Mouse (Mus musculus) layer of hippocampus, adult 2 months (tissue): Measurements from ENCODE around the gene Gm44511. TPM values are rescaled to one million over a fixed set of nuclear protein-coding genes. Genes with fewer than 3 reads are reported as not detected.
"Not testable (repeated sequence)": the region's sequence is repeated elsewhere in the genome, so short reads cannot be mapped to it uniquely, and the experiment has no call there.

Experiments
- DNase-seq, 2 experiments: peaks; one replicate each; pipeline ENCODE4 v3.0.0; 2022; ENCODE audit warnings: low spot score in 2 of 2
- H3K27ac ChIP-seq: fragments of 200-600 bp; 2 replicates; pipeline ENCODE4 v1.8.1; 2022
- H3K4me3 ChIP-seq: fragments of 200-600 bp; 2 replicates; pipeline ENCODE4 v1.8.1; 2022; ENCODE audit warnings: mild to moderate bottlenecking
- CTCF ChIP-seq: fragments of 200-600 bp; conservative IDR thresholded peaks from 2 replicates; pipeline ENCODE4 v1.8.1; 2022; ENCODE audit warnings: antibody characterized with exemption, mild to moderate bottlenecking, moderate library complexity
- total RNA-seq, 2 experiments: library from RNA; stranded (reverse); gene quantifications; 2 replicates each; pipeline ENCODE4 v1.2.3; 2021

The Gm44511 gene
- total RNA-seq, 2 experiments from 2014 or later = not detected

DNA sequence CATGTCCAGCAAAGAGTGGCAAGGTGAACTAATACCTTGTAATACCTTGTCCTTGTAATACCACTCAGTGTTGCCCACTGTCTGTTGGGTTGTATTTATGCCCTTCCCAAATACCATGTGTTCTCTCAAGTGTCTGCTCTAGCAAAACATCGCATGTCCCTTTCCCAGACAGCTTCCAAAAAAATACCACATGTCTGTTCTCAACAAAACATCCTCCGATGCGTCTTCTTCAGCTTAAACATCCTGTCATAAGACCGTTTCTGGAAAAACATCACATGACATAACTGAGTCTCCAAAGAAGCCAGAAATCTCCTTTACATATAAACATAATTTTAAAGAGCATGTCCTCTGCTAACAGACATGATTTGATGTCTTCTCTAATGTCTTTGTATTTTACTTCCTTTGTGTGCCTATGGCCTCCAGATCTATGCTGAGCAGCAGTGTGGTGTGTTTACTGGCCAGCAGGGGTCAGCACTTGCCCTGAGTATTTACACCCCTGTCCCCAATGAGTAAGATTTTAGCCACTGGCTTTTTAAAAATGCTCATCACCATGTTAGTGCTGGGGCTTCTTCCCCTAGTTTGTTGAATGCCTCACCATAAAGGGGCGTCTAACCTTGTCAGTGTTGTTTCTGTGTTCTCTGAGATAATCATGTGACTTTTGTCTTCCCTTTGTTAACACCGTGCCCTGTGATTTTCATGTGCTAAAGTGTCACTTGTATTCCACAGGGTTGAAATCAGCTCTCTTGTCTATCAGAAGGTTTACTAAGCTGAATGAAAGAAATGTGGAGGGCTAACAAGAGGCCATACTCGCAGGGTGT, 21.1 kb downstream of the Gm44511 start:
- peak; percentile 25 for DNase-seq
- TF ChIP-seq CTCF = peak; percentile 76

DNA sequence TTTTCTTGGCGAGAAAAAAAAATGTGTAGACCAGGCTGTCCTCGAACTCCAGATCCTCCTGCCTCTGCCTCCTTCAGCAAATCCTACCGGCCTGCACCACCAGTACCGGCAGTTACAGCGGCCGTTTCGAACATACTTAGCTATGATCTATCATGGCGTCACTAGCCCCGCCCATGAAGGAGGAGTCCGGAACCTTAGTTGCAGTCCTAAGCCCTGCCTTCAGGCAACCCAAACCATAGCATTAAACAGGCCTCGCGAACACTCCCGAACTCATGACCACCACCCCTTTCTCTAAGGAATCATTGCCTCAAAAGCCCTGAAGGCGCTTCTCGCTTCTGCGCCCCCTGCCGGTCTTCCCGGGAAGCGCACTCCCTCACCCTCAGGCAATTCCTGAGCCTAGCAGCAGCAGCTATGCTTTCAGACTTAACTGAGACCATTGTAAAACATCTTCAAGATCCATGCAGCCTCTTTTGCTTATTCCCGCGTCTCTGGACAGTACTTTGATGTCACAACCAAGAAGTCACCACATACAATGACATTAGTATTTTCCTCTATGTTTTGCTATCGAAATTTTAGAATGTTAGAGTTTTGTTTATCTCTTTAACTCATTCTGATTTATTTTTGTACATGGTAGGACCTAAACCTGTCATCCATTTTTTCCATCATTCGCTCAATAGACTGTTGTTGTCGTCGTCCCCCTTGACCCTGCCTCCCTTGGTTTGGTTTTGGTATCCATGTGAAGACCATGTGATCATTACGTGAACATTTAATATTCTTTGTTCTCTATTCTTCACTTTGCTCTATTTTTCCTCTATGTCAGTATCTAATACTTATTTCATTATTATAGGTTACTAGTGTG, 22.9 kb downstream of the Gm44511 start:
- peak; percentile 96 to 98 for DNase-seq
- Histone ChIP-seq H3K4me3 (peak overlapping the region; percentile 48), H3K27ac (peak overlapping the region; percentile 24; the same call in 1 of the 2 replicates)
- TF ChIP-seq CTCF = peak; percentile 97

More for the DNA sequence above, 21.1 kb downstream of the Gm44511 start:
- not testable (repeated sequence) for H3K4me3 ChIP-seq, H3K27ac ChIP-seq

DNA sequence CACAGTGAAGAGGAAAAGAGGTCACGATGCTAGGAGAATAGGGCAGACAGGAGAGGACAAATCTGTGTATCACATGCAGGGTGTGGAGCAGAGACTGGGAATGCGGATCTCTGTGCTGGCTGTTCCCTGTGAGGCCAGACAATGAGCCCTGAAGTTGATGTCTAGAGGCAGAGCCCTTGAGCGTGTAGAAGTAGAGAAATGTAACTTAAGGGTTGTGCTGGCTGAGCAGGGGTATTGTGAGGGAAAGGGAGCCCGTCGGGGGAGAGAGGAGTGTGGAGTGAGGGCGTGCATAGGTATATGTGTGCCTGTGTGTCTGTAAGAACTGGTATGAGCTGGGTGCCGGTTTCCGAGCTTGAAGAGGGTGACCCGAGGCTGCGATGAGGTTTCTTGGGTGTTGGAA, 23.6 kb downstream of the Gm44511 start:
- TF ChIP-seq CTCF = no peak
- peak; percentile 33 to 47 for DNase-seq
- Histone ChIP-seq H3K27ac (peak overlapping the region; percentile 73), H3K4me3 (peak overlapping the region; percentile 48)

DNA sequence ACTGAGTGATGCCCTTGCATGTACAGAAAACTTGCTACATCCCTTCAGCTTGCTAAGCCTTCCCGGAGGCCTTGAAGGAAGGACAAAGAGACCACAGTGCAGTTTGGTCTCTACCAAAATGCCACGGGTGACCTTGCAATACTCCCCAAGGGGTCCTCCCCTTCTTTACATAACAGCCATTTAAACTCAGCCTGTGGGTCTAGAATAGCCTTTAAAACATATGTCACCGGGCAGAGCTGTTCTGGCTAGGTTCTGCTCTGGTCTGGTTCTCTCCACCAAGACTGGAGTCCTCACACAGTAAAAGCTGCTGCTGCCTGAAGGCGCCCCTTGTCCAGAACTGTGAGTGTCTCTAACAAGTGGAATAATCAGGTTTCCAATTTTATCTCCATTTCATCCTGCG, 25.4 kb downstream of the Gm44511 start:
- H3K27ac ChIP-seq, H3K4me3 ChIP-seq, DNase-seq: not testable (repeated sequence)

DNA sequence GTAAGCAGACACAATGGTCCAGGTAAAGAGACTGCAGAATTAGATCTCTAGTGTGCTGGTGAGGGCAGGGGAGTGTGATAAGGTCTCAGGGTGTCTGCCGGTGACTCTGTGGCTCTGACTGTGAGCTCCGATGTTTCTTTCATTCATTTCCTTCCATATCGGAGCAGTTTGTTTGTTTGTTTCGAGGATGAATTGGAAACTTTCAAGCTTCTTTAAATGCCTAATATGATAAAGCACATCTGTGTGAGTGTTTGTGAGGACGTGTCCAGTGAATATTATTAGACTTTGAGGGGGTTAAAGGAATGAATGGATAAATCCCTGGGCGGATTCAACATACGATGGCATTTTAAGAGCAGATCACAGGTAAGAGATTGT, 26.2 kb downstream of the Gm44511 start:
- Histone ChIP-seq H3K27ac (no peak overlapping the region; the same call in 1 of the 2 replicates), H3K4me3 (peak overlapping the region; percentile 70)
- peak; percentile 43 for TF ChIP-seq CTCF
- no peak for DNase-seq

DNA sequence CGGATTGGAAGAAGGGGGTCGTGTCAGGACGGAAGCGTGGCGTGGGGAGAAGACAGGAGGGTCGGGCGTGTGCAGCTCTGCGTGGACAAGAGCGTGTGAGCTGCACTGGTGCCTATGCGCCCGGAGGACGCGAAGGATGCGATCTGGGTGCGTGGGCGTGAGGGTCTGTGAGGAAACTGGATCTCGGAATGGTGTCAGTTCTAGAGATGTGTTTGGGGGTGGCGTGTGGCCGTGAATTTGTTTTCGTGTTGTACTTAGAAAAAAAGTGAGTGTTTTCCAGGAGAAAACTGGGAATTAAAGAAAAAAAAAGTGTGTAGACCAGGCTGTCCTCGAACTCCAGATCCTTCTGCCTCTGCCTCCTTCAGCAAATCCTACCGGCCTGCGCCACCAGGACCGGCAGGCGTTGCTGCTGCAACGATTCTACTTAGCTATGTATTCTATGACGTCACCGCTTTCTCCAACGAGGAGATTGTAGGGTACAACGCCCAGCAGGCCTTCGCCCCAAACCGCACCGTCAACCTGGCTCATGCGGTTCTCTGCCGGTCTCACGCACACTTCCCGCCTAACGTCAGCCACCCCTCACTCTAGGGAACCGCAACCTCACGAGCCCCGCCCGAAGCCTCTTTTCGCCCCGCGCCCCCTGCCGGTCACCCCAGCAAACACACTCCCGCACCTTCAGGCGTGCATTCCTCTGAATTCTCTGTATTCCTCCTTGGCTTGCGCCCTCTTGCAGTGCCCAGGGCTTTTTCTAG, 26.8 kb downstream of the Gm44511 start:
- DNase-seq = peak; percentile 87 to 88
- Histone ChIP-seq H3K4me3 (peak overlapping the region; percentile 70), H3K27ac (peak overlapping the region; percentile 91)
- peak; percentile 81 for TF ChIP-seq CTCF

DNA sequence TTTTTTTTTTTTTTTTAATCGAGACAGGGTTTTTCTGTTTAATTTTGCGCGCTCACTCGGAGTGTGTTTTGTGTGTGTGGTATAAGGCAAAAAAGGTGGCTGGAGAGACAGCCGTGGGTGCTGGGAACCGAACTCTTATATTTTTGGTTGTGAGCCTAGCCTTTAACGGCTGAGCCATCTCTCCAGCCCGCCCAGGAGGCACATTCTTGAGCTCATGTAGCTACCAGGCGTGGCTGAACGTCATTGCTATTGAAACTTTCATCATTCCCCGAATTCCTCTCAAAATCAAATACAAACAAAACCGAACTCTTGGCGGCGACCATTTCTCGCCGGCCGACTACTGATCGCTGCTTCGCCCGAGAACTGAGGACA, 27.4 kb downstream of the Gm44511 start:
- peak overlapping the region; percentile 91 for H3K27ac ChIP-seq
- peak; percentile 67 to 83 for DNase-seq
- peak overlapping the region; percentile 70 for H3K4me3 ChIP-seq

DNA sequence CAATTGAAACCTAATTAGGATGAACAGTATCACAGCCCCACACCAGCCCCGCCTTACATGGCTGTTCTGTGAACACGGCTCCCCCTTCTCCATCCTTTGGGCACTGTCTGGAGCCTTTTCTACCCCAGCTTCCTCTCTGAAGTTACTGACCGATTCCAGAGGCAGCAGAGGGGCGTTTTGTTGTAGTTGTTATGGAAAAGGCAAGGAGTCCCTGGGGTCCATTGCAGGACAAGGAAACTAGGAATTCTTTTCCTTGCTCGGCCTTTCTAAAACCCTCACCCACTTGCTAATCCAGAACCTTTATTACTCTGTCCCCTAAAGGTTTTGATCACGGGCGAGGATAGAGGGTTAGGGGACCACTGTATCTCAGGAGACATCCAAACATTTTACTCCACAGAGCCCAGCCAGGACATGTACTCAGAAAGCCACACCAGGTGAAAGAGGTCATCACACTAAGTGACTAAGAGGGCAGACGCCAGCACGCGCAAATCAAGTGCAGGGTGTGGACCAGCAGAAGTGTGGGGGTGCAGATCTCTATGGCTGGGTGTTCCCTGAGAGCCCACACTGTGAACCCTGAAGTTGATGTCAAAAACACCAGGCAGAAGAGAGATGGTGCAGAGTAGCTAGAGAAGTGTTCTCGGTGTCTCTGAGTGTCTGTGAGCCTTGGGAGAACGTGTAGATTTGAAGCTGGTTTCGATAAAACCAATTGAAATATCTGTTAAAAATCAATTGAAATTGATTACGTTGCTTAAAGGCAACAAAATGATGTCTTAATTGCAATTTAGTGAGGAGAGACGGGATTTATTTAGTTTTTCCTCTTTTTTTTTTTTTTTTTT, 28.0 kb downstream of the Gm44511 start:
- Histone ChIP-seq H3K4me3 (peak overlapping the region; percentile 70), H3K27ac (peak overlapping the region; percentile 32; the same call in 1 of the 2 replicates)
- DNase-seq = peak in 1 of 2 experiments; percentile 10
- no peak for TF ChIP-seq CTCF

DNA sequence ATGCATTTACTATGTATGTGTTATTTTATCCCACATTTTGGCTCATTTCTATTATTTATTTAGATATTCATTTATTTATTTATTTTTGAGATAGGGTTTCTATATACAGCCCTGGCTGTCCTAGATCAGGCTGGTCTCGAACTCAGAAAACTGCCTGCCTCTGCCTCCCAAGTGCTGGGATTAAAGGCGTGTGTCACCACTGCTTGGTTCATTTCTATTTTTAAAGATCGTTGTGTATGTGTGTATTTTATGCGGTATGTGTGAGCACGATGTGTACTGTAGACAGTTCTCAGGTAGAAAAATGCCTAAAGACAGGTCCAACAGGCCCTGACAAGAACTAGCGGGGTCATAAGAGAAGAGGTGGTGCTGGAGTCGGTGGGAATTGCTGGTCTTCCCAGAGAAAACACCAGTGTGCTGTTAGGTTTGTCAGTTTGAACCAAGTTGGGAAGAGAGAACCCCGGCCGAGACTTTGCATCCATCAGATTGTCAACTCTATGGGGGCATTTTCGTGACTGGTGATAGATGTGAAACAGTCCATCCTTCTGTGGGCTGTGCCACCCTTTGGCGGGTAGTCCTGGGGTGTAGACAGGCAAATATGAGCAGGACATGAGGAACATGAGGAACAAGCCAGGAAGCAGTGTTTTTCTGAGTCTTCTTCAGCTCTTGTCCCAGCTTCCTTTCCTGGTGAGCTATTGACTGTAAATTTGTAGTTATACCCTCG, 28.8 kb downstream of the Gm44511 start:
- no peak for DNase-seq
- no peak for TF ChIP-seq CTCF
- no peak overlapping the region for H3K4me3 ChIP-seq
- peak overlapping the region; percentile 12; the same call in 1 of the 2 replicates for H3K27ac ChIP-seq

DNA sequence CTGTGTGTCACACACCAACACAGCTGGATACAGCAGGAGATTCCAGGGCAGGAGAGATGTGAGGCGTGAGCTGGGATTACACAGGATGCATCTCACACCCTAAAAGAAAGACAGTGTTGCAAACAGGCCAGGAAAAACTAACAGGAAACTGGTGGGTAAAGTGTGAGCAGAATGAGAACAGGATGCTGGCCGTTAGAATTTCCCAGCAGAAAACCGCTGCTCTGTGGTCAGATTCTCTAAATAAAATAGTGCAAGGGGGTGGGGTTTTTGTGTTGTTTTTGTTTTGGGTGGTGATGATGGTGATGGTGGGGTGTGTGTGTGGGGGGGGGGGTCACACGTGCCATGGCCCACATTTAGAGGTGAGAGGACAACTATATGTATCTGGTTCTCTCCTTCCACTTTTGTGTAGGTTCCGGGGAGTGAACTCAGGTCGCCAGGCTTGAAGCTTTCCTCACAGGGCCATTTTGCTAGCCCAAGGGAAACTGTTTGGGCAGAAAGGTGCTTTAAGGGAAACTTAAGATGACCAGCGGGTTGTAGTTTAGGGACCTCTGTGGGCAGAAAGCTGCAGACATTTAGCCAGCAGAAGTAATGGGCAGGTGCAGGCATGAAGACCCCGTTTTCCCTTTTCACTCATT, 29.7 kb downstream of the Gm44511 start:
- Histone ChIP-seq H3K27ac (no peak overlapping the region), H3K4me3 (no peak overlapping the region)
- DNase-seq = no peak
- no peak for TF ChIP-seq CTCF

DNA sequence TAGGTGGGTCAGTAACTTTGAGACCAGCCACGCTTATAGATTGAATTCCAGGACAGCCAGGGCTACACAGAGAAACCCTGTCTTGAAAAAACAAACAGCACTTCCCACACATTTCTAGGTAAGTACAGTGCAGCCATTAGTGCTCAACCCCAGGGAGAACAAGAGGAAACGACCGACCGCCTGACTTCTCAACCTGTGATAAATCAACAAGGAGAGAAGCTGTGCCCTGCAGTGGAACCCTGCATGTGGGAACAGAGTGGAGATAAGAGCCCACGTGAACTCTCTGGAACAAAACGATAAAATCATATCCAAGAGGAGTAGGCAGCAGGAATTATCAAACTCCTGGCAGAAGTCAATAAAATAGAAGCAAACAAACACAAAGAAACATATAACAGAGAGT, 32.4 kb downstream of the Gm44511 start:
- no peak for TF ChIP-seq CTCF
- no peak for DNase-seq
- Histone ChIP-seq H3K27ac (no peak overlapping the region), H3K4me3 (no peak overlapping the region)

DNA sequence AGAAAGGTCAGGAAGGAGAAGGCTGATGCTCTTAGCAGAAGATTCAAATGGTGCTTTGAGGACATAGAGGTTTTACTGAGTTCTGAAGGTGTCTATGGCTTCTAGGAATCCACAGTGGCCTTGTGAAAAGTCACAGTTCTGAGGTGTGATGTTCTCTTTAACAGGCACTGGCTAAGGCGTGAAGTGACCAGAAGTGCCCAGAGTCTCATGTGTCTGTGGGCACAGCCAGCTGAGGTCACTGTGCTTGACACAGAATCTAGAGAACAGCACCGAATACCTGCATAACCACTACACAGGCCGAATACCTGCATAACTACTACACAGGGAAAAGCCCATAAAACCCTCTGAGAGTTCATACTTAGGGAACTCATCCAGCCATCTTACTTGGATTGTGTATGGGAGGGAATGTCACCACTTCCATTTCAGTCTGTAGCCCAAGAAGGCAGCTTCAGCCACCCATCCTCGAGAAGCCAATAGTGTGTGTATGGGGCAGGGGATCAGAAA, 35.6 kb downstream of the Gm44511 start:
- not testable (repeated sequence) for H3K27ac ChIP-seq, DNase-seq, H3K4me3 ChIP-seq
